Mouse (Mus musculus): ENCODE data around the gene Xpo6.

The Xpo6 gene

GRCm38 (mm10) chr7:126191471-126191870 is 8.8 kb downstream of the Xpo6 start:
- DNase-seq, result no peak

GRCm38 (mm10) chr7:126189517-126189916 is 10.8 kb downstream of the Xpo6 start:
- DNase-seq, result no peak

GRCm38 (mm10) chr7:126185999-126186398 is 14.3 kb downstream of the Xpo6 start:
- DNase-seq, result no peak

GRCm38 (mm10) chr7:126183583-126183982 is 16.7 kb downstream of the Xpo6 start:
- DNase-seq, result no peak

- DNase-seq, result no peak
Observed at GRCm38 (mm10) chr7:126181487-126181886, 18.8 kb downstream of the Xpo6 start.

- DNase-seq, result no peak
Observed at GRCm38 (mm10) chr7:126180956-126181355, 19.3 kb downstream of the Xpo6 start.

- DNase-seq, result no peak
Observed at GRCm38 (mm10) chr7:126178804-126179203, 21.5 kb downstream of the Xpo6 start.

GRCm38 (mm10) chr7:126175999-126176398 is 24.3 kb downstream of the Xpo6 start:
- no peak for DNase-seq

GRCm38 (mm10) chr7:126175456-126175855 is 24.8 kb downstream of the Xpo6 start:
- no peak for DNase-seq

GRCm38 (mm10) chr7:126174863-126175262 is 25.4 kb downstream of the Xpo6 start:
- DNase-seq, result no peak

GRCm38 (mm10) chr7:126172001-126172400 is 28.3 kb downstream of the Xpo6 start:
- DNase-seq, result peak; percentile 39

- no peak for DNase-seq
Observed at GRCm38 (mm10) chr7:126168584-126168983, 31.7 kb downstream of the Xpo6 start.

GRCm38 (mm10) chr7:126167426-126167825 is 32.9 kb downstream of the Xpo6 start:
- DNase-seq, result peak; percentile 14

GRCm38 (mm10) chr7:126166571-126166970 is 33.7 kb downstream of the Xpo6 start:
- DNase-seq, result no peak

GRCm38 (mm10) chr7:126158238-126158637 is 42.1 kb downstream of the Xpo6 start:
- no peak for DNase-seq

GRCm38 (mm10) chr7:126155746-126156145 is 44.6 kb downstream of the Xpo6 start:
- DNase-seq, result no peak

- DNase-seq, result no peak
Observed at GRCm38 (mm10) chr7:126154731-126155130, 45.6 kb downstream of the Xpo6 start.

- DNase-seq, result no peak
Observed at GRCm38 (mm10) chr7:126152324-126152723, 48.0 kb downstream of the Xpo6 start.

GRCm38 (mm10) chr7:126146156-126146555 is 54.1 kb downstream of the Xpo6 start:
- DNase-seq, result no peak

GRCm38 (mm10) chr7:126144364-126144763 is 55.9 kb downstream of the Xpo6 start:
- DNase-seq, result no peak

- no peak for DNase-seq
Observed at GRCm38 (mm10) chr7:126137850-126138249, 62.5 kb downstream of the Xpo6 start.

- no peak for DNase-seq
Observed at GRCm38 (mm10) chr7:126135391-126135790, 64.9 kb downstream of the Xpo6 start.

- DNase-seq, result no peak
Observed at GRCm38 (mm10) chr7:126134634-126135321, 65.5 kb downstream of the Xpo6 start.

GRCm38 (mm10) chr7:126127673-126128072 is 72.6 kb downstream of the Xpo6 start:
- DNase-seq, result no peak

GRCm38 (mm10) chr7:126126502-126126901 is 73.8 kb downstream of the Xpo6 start:
- no peak for DNase-seq

All from kidney, adult 18-20 months (tissue).